Mouse (Mus musculus): Measurements from ENCODE around the gene Lrch2. TPM values are rescaled to one million over a fixed set of nuclear protein-coding genes. Genes with fewer than 3 reads are reported as not detected.

The Lrch2 gene
- not detected for polyA plus RNA-seq (2017; shearing (Covaris generic))

GRCm38 (mm10) chrX:147553421-147554201, at the start of gene Lrch2:
Lrch2 (minus strand) TSS chrX:147554081.

GRCm38 (mm10) chrX:147453610-147454009, 100.3 kb downstream of the Lrch2 start, which contains the start of gene Vmn1r239-ps:
Vmn1r239-ps (minus strand) TSS chrX:147453710.

GRCm38 (mm10) chrX:147429129-147429528, 124.8 kb downstream of the Lrch2 start, which contains the start of gene Il13ra2:
Il13ra2 (minus strand) TSS chrX:147429192.

Other genes starting within 250 kb of the Lrch2 start
- gene Il13ra2, start 124.9 kb downstream of the Lrch2 start, polyA plus RNA-seq (2017; shearing (Covaris generic)): not detected
- gene Vmn1r239-ps, start 100.4 kb downstream of the Lrch2 start, polyA plus RNA-seq (2017; shearing (Covaris generic)): not detected
- gene Gm15128, start 211.9 kb upstream of the Lrch2 start, polyA plus RNA-seq (2017; shearing (Covaris generic)): not detected